Mouse (Mus musculus) effector memory CD4-positive, alpha-beta T cell, adult 7 months (primary cell): Measurements from ENCODE around the gene Gm11595. TPM values are rescaled to one million over a fixed set of nuclear protein-coding genes. Genes with fewer than 3 reads are reported as not detected.

Experiments
- polyA plus RNA-seq: library from polyadenylated mRNA; unstranded; fragments of 100-300 nt; shearing (Covaris generic); gene quantifications from one replicate; pipeline ENCODE4 v1.2.1, GENCODE M21; 2017

Gm11595 gene
- not detected for polyA plus RNA-seq

DNA sequence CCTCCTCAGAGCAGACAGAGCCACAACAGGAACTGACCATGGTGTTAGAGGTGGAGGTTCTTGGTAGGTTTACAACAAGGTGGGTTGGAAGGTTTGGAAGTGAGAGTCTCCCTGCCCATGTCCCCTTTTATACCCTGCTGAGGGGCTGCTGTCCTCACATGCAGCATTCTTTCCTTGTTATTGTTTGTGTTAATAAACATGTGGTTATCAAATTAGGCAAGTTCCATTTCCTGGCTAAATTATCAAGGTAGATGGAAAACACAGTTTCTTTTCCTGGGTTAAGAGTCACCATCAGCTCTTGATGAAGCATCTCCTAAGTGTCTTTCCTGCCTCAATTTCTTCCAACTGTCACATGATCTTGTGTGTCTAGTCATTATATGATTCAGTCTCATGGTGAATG, at the start of gene Gm11595:
Gene Gm11595, minus strand, starts transcription at position 101 of the 400 bp plus-strand sequence.

DNA sequence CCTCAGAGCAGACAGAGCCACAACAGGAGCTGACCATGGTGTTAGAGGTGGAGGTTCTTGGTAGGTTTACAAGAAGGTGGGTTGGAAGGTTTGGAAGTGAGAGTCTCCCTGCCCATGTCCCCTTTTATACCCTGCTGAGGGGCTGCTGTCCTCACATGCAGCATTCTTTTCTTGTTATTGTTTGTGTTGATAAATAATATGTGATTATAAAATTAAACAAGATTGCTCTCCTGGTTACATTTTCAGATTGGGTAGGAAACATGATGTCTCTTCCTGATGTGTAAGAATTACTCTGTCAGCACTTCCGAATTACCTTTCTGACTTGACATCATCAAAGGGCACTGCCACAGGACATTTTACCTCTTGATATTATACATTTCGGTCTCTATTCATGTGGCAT, 42.9 kb upstream of the Gm11595 start, which contains the start of gene Gm11564:
Gene Gm11564, minus strand, starts transcription at position 101 of the 400 bp plus-strand sequence.

DNA sequence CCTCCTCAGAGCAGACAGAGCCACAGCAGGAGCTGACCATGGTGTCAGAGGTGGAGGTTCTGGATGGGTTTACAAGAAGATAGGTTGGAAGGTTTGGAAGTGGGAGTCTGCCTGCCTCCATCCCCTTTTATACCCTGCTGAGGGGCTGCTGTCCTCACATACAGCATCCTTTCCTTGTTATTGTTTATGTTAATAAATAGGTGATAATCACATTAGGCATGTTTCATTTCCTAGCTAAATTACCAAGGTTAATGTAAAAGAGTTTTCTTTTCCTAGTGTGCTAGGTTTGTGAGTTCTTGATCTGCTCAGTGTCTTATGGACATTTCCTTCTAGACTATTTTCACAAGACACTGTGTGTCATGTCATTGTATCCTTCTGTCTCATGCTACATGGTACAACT, 37.1 kb upstream of the Gm11595 start, which contains the start of gene Krtap4-13:
Gene Krtap4-13, minus strand, starts transcription at position 101 of the 400 bp plus-strand sequence.

DNA sequence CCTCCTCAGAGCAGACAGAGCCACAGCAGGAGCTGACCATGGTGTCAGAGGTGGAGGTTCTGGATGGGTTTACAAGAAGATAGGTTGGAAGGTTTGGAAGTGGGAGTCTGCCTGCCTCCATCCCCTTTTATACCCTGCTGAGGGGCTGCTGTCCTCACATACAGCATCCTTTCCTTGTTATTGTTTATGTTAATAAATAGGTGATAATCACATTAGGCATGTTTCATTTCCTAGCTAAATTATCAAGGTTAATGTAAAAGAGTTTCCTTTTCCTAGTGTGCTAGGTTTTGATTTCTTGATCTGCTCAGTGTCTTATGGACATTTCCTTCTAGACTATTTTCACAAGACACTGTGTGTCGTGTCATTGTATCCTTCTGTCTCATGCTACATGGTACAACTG, 31.6 kb upstream of the Gm11595 start, which contains the start of gene Gm11554:
Gene Gm11554, minus strand, starts transcription at position 101 of the 400 bp plus-strand sequence.

DNA sequence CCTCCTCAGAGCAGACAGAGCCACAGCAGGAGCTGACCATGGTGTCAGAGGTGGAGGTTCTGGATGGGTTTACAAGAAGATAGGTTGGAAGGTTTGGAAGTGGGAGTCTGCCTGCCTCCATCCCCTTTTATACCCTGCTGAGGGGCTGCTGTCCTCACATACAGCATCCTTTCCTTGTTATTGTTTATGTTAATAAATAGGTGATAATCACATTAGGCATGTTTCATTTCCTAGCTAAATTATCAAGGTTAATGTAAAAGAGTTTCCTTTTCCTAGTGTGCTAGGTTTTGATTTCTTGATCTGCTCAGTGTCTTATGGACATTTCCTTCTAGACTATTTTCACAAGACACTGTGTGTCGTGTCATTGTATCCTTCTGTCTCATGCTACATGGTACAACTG, 26.1 kb upstream of the Gm11595 start, which contains the start of gene Gm11569:
Gene Gm11569, minus strand, starts transcription at position 101 of the 400 bp plus-strand sequence.

DNA sequence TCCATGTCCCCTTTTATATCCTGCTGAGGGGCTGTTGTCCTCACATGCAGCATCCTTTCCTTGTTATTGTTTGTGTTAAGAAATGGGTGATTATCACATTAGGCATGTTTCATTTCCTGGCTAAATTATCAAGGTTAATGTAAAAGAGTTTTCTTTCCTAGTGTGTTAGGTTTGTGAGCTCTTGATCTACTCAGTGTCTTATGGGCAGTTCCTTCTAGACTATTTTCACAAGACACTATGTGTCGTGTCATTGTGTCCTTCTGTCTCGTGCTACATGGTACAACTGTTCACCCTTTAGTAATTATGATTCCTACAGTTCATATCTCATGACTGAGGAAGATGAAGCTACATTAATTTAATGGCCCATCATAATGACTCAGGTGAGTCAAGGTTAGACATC, 20.7 kb upstream of the Gm11595 start, which contains the start of gene Gm11596:
Gene Gm11596, minus strand, starts transcription at position 101 of the 400 bp plus-strand sequence.

DNA sequence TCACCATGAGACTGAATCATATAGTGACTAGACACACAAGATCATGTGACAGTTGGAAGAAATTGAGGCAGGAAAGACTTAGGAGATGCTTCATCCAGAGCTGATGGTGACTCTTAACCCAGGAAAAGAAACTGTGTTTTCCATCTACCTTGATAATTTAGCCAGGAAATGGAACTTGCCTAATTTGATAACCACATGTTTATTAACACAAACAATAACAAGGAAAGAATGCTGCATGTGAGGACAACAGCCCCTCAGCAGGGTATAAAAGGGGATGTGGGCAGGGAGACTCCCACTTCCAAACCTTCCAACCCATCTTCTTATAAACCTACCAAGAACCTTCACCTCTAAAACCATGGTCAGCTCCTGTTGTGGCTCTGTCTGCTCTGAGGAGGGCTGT, 12.2 kb upstream of the Gm11595 start, which contains the start of gene Krtap4-9:
Gene Krtap4-9, plus strand, starts transcription at position 301 of the 400 bp plus-strand sequence.

DNA sequence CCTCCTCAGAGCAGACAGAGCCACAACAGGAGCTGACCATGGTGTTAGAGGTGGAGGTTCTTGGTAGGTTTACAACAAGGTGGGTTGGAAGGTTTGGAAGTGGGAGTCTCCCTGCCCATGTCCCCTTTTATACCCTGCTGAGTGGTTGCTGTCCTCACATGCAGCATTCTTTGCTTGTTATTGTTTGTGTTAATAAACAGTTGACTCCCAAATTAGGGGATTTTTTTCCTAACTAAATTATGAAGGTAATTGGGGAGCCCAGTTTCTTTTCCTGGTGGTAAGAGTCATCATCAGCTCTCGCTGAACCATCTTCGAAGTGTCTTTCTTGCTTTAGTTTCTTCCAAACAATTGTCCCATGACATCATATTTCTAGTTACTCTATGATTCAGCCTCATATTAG, 7.9 kb upstream of the Gm11595 start, which contains the start of gene Krtap4-8:
Gene Krtap4-8, minus strand, starts transcription at position 101 of the 400 bp plus-strand sequence.

DNA sequence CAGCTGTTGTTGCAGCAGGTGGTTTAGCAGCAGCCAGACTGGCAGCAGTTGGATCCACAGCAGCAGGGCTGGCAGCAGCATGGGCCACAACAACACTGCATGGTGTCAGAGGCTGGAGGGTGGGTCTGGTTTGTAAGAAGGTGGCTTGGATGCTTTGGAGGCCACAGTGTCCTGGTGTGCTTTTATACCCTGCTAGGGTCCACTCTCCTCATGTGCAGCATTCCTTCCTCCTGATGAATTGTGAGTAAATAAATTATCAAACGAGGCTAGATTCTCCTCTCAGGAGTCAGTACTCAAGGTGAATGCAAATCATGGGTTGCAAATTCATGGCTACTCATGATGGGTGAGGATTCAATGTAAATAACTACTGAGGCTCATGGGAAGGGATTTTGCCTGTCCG, 38.5 kb downstream of the Gm11595 start, which contains the start of gene Gm14180:
Gene Gm14180, minus strand, starts transcription at position 101 of the 400 bp plus-strand sequence.

Other genes with a start within 250 kb of the Gm11595 start
- not detected for gene Krt40, start 229.8 kb downstream of the Gm11595 start, polyA plus RNA-seq
- gene Krtap3-3, start 222.0 kb downstream of the Gm11595 start, polyA plus RNA-seq: not detected
- gene Krtap3-2, start 216.1 kb downstream of the Gm11595 start, polyA plus RNA-seq: 0.74 TPM
- gene Gm11939, start 213.4 kb downstream of the Gm11595 start, polyA plus RNA-seq: not detected
- gene Krtap3-1, start 206.3 kb downstream of the Gm11595 start, polyA plus RNA-seq: not detected
- not detected for gene Krtap1-5, start 191.9 kb downstream of the Gm11595 start, polyA plus RNA-seq
- 0.90 TPM for gene Krtap1-4, start 189.3 kb downstream of the Gm11595 start, polyA plus RNA-seq
- gene Krtap1-3, start 181.6 kb downstream of the Gm11595 start, polyA plus RNA-seq: not detected
- not detected for gene Krtap9-3, start 174.8 kb downstream of the Gm11595 start, polyA plus RNA-seq
- gene Gm11938, start 169.6 kb downstream of the Gm11595 start, polyA plus RNA-seq: not detected
- gene Gm11937, start 162.7 kb downstream of the Gm11595 start, polyA plus RNA-seq: not detected
- gene Krtap2-4, start 158.1 kb downstream of the Gm11595 start, polyA plus RNA-seq: not detected
- not detected for gene Gm11562, start 152.5 kb downstream of the Gm11595 start, polyA plus RNA-seq
- gene Krtap4-1, start 144.7 kb downstream of the Gm11595 start, polyA plus RNA-seq: not detected
- not detected for gene Krtap4-2, start 137.8 kb downstream of the Gm11595 start, polyA plus RNA-seq
- not detected for gene Krtap4-7, start 128.8 kb downstream of the Gm11595 start, polyA plus RNA-seq
- gene Gm11555, start 122.7 kb downstream of the Gm11595 start, polyA plus RNA-seq: not detected
- not detected for gene Gm11563, start 114.0 kb downstream of the Gm11595 start, polyA plus RNA-seq
- not detected for gene Krtap4-6, start 107.0 kb downstream of the Gm11595 start, polyA plus RNA-seq
- not detected for gene Gm14190, start 82.2 kb downstream of the Gm11595 start, polyA plus RNA-seq
- not detected for gene Gm14180, start 38.6 kb downstream of the Gm11595 start, polyA plus RNA-seq
- gene Krtap4-8, start 7.8 kb upstream of the Gm11595 start, polyA plus RNA-seq: not detected
- not detected for gene Krtap4-9, start 12.3 kb upstream of the Gm11595 start, polyA plus RNA-seq
- gene Gm11596, start 20.6 kb upstream of the Gm11595 start, polyA plus RNA-seq: not detected
- not detected for gene Gm11569, start 26.0 kb upstream of the Gm11595 start, polyA plus RNA-seq
- not detected for gene Gm11554, start 31.5 kb upstream of the Gm11595 start, polyA plus RNA-seq
- gene Krtap4-13, start 37.0 kb upstream of the Gm11595 start, polyA plus RNA-seq: not detected
- gene Gm11564, start 42.8 kb upstream of the Gm11595 start, polyA plus RNA-seq: not detected
- gene 2300003K06Rik, start 65.2 kb upstream of the Gm11595 start, polyA plus RNA-seq: not detected
- not detected for gene Krtap4-16, start 78.7 kb upstream of the Gm11595 start, polyA plus RNA-seq
- not detected for gene Gm11568, start 85.0 kb upstream of the Gm11595 start, polyA plus RNA-seq
- gene Gm11559, start 91.6 kb upstream of the Gm11595 start, polyA plus RNA-seq: not detected
- not detected for gene Krtap9-1, start 100.5 kb upstream of the Gm11595 start, polyA plus RNA-seq
- not detected for gene Gm11567, start 106.3 kb upstream of the Gm11595 start, polyA plus RNA-seq
- not detected for gene Krtap31-1, start 135.0 kb upstream of the Gm11595 start, polyA plus RNA-seq
- not detected for gene Gm11565, start 141.8 kb upstream of the Gm11595 start, polyA plus RNA-seq
- not detected for gene Krtap31-2, start 163.4 kb upstream of the Gm11595 start, polyA plus RNA-seq
- 0.60 TPM for gene Krtap9-5, start 175.6 kb upstream of the Gm11595 start, polyA plus RNA-seq
- gene Krtap29-1, start 206.1 kb upstream of the Gm11595 start, polyA plus RNA-seq: not detected
- not detected for gene Krtap16-1, start 213.7 kb upstream of the Gm11595 start, polyA plus RNA-seq
- gene Krtap17-1, start 221.1 kb upstream of the Gm11595 start, polyA plus RNA-seq: not detected
- not detected for gene Krt33a, start 243.3 kb upstream of the Gm11595 start, polyA plus RNA-seq